Mouse (Mus musculus) ovary, postnatal 10 days (tissue): ENCODE measurements around the gene Olfr782.
"Not testable (repeated sequence)": the region's sequence is repeated elsewhere in the genome, so short reads cannot be mapped to it uniquely, and the experiment has no call there.

ENCODE experiments used
- DNase-seq: peaks from one replicate; pipeline ENCODE4 v3.0.0; 2022; ENCODE audit warnings: low spot score

Gene Olfr782

GRCm38 (mm10) chr10:129348550-129348949 lies at the start of gene Olfr782:
Olfr782 (plus strand) TSS chr10:129348850.
- no peak for DNase-seq

GRCm38 (mm10) chr10:129312973-129313372 lies 35.7 kb upstream of the Olfr782 start:
- DNase-seq = not testable (repeated sequence)

- DNase-seq = not testable (repeated sequence)
These were observed 35.1 kb upstream of the Olfr782 start for GRCm38 (mm10) chr10:129313521-129313920.

- DNase-seq = no peak
These were observed 30.8 kb upstream of the Olfr782 start, which contains the start of gene Olfr780 for GRCm38 (mm10) chr10:129317817-129318216. Olfr780 (plus strand) TSS chr10:129318117.

- no peak for DNase-seq
These were observed 20.1 kb upstream of the Olfr782 start, which contains the start of gene Olfr781 for GRCm38 (mm10) chr10:129328554-129328953. Olfr781 (plus strand) TSS chr10:129328854.

- DNase-seq = not testable (repeated sequence)
These were observed 3.8 kb downstream of the Olfr782 start for GRCm38 (mm10) chr10:129352475-129352874.

- DNase-seq = not testable (repeated sequence)
These were observed 7.8 kb downstream of the Olfr782 start for GRCm38 (mm10) chr10:129356496-129356895.

- DNase-seq = no peak
These were observed 8.7 kb downstream of the Olfr782 start for GRCm38 (mm10) chr10:129357307-129357706.

- DNase-seq = not testable (repeated sequence)
These were observed 25.4 kb downstream of the Olfr782 start for GRCm38 (mm10) chr10:129374051-129374450.

- DNase-seq = no peak
These were observed 35.1 kb downstream of the Olfr782 start, which contains the start of gene Olfr784 for GRCm38 (mm10) chr10:129383783-129384182. Olfr784 (plus strand) TSS chr10:129384083.

- no peak for DNase-seq
These were observed 52.2 kb downstream of the Olfr782 start for GRCm38 (mm10) chr10:129400892-129401291.
